Mouse (Mus musculus) cortical plate, adult 2 months (tissue): ENCODE measurements around the gene Mgp.

Source experiments
- CTCF ChIP-seq: fragments of 200-500 bp; IDR thresholded peaks from 2 replicates; pipeline ENCODE4 v1.5.1; 2011; ENCODE audit warnings: mild to moderate bottlenecking, control low read depth, low read length; ENCODE audit not compliant: insufficient read depth; ENCODE audit errors: extremely low read depth
- POLR2A ChIP-seq: fragments of 200-500 bp; IDR thresholded peaks from 2 replicates; pipeline ENCODE4 v1.6.1; 2011; ENCODE audit warnings: mild to moderate bottlenecking, low read length, control low read depth; ENCODE audit not compliant: insufficient read depth; ENCODE audit errors: extremely low read depth

DNA sequence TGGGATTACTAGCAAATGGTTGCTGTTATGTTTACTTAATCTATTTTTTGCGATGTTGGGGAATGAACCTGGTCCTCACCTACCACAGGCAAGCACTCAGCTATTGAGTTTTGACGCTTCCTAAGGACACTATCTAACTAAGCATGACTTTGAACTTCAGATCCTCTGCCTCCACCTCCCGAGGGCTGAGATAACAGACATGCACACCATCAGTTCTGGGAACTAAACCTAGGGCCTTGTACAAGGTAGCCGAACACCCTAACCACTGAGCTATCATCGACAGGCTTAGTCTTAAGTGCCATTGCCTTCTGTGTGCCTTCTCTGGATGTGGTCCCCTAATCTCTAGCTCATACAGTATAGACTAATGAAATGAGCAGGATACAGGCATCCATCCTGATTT, 10.3 kb downstream of the Mgp start:
- TF ChIP-seq POLR2A (no peak), CTCF (no peak)
